Mouse (Mus musculus) intestine, embryonic 14.5 days (tissue): ENCODE measurements around the gene Setd7. TPM values are rescaled to one million over a fixed set of nuclear protein-coding genes. Genes with fewer than 3 reads are reported as not detected.
A peak's percentile ranks its signal among the peaks of the same experiment; 100 is the strongest.

Source experiments
- ATAC-seq: fragments of 200-750 bp; cut with Nextera tagmentation; replicated peaks from 2 replicates; pipeline ENCODE4 v1.8.0; 2017; ENCODE audit warnings: low read depth, moderate number of reproducible peaks, moderate TSS enrichment, moderate library complexity; ENCODE audit not compliant: low FRiP score, low TSS enrichment
- DNase-seq: peaks from one replicate; pipeline ENCODE4 v3.0.0-alpha.2; 2018; ENCODE audit warnings: low spot score
- H3K27ac ChIP-seq: fragments of 300-500 bp; sonication (generic); 2 replicates; pipeline ENCODE4 v1.5.1; 2014; ENCODE audit warnings: low read depth, mild to moderate bottlenecking, control low read depth
- H3K27me3 ChIP-seq: fragments of 300-500 bp; sonication (generic); replicated peaks from 2 replicates; pipeline ENCODE4 v1.6.1; 2014; ENCODE audit warnings: low read length, control low read depth; ENCODE audit not compliant: control insufficient read depth, insufficient read depth
- H3K36me3 ChIP-seq: fragments of 300-500 bp; sonication (generic); 2 replicates; pipeline ENCODE4 v1.6.1; 2014; ENCODE audit warnings: low read length, control low read depth; ENCODE audit not compliant: control insufficient read depth, insufficient read depth
- H3K4me1 ChIP-seq: fragments of 300-500 bp; sonication (generic); replicated peaks from 2 replicates; pipeline ENCODE4 v1.6.1; 2014; ENCODE audit warnings: low read length, control low read depth, mixed read lengths; ENCODE audit not compliant: control insufficient read depth, insufficient read depth
- H3K4me2 ChIP-seq: fragments of 300-500 bp; sonication (generic); 2 replicates; pipeline ENCODE4 v1.6.1; 2014; ENCODE audit warnings: low read length
- H3K4me3 ChIP-seq: fragments of 300-500 bp; sonication (generic); 2 replicates; pipeline ENCODE4 v1.5.1; 2014; ENCODE audit warnings: low read depth, low read length, control low read depth, mixed read lengths
- H3K9ac ChIP-seq: fragments of 300-500 bp; sonication (generic); 2 replicates; pipeline ENCODE4 v1.6.1; 2014; ENCODE audit warnings: mild to moderate bottlenecking, low read length
- H3K9me3 ChIP-seq: fragments of 300-500 bp; sonication (generic); 2 replicates; pipeline ENCODE4 v1.6.1; 2016; ENCODE audit warnings: low read length, control low read depth; ENCODE audit not compliant: control insufficient read depth
- WGBS: fragments of 180-500 bp; shearing (Covaris S2); extraction: QIAGEN DNeasy Blood & Tissue Kit; methylation state at CpG from one replicate; pipeline ENCODE4 v1.1.7; 2014; 5-methylcytosine and 5-hydroxymethylcytosine counted together
- polyA plus RNA-seq: library from polyadenylated mRNA; unstranded; fragments of >200 nt; fragmentation: Nextera tagmentation; extraction: Ambion mirVana; gene quantifications from 2 replicates; pipeline ENCODE4 v1.2.1, GENCODE M21; 2014

Setd7 gene
- polyA plus RNA-seq, 1 experiment from 2014 or later, result 4.2 TPM

DNA sequence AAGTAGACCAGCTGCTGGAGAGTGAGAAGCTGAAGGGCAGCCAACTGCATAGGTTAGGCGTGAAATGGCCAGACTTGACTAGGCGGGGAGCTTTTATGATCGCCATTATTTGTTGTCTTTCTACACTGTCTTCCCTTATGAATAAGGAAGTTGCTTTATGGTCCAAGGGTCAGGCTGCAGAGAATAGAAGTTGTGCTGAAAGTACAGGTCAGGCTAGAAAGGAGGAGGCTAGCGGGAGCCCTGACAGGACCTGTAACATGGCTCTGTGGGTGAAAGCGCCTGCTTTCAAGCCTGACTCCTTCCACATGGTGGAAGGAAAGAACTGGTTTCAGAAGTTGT lies 28.4 kb downstream of the Setd7 start:
- peak; percentile 70 for ATAC-seq

DNA sequence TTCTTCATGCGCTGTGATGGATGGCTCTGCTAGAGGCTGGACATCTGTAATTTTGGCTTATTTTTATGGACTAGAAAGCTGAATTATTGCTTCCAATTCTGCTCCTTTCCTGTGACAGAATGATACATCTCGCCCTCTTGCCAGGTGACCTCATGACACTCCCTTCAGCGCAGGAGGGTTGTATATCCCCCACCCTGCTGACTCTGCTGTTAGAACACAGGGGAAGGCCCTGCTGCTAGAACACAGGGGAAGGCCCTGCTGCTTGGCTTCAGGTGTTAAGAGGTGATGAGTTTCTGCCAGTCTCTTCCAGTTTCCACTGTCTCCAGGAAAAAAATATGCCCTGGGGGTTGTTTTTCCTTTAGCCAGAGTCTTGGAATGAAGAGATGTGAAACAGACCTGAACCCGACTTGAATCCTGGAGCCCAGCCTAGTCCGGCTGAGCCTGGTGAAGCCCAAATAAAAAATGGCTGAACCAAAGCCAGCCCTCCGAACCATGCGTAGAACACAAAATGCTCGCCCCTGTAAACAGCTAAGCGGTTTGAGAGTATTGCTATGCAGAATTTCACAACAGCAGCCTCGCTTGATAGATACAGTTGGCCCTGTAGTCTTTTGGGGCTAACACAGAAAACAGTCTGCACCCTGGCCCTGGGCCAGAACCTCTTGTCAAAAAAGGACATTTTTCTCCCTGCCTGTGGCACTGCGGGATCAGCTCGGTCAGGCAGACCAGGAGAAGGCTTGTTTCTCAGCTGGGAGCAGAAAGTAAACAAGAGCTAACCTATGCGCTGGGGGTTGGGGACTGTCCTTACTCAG lies 29.0 kb downstream of the Setd7 start:
- peaks cover 66% of the 10 kb centered on the region for H3K36me3 ChIP-seq
- H3K4me3 ChIP-seq, result no peak overlapping the region
- peak overlapping the region; percentile 47 for H3K27ac ChIP-seq
- H3K4me2 ChIP-seq, result no peak overlapping the region
- WGBS, result 35% methylated on average over 13 of the region's 13 CpGs
- peak; percentile 73 for DNase-seq
- no peaks in the 10 kb centered on the region for H3K9me3 ChIP-seq
- peak; percentile 62 for ATAC-seq
- no peak overlapping the region for H3K9ac ChIP-seq
- peaks cover 24% of the 10 kb centered on the region for H3K4me1 ChIP-seq
- no peaks in the 10 kb centered on the region for H3K27me3 ChIP-seq

More for the DNA sequence above, 28.4 kb downstream of the Setd7 start:
- peaks cover 24% of the 10 kb centered on the region for H3K4me1 ChIP-seq
- 38% methylated on average over 5 of the region's 5 CpGs for WGBS
- peaks cover 65% of the 10 kb centered on the region for H3K36me3 ChIP-seq
- no peak overlapping the region for H3K4me3 ChIP-seq
- H3K4me2 ChIP-seq, result no peak overlapping the region
- no peaks in the 10 kb centered on the region for H3K27me3 ChIP-seq
- H3K27ac ChIP-seq, result peak overlapping the region; percentile 47
- no peak overlapping the region for H3K9ac ChIP-seq
- H3K9me3 ChIP-seq, result no peaks in the 10 kb centered on the region
- peak; percentile 65 for DNase-seq

DNA sequence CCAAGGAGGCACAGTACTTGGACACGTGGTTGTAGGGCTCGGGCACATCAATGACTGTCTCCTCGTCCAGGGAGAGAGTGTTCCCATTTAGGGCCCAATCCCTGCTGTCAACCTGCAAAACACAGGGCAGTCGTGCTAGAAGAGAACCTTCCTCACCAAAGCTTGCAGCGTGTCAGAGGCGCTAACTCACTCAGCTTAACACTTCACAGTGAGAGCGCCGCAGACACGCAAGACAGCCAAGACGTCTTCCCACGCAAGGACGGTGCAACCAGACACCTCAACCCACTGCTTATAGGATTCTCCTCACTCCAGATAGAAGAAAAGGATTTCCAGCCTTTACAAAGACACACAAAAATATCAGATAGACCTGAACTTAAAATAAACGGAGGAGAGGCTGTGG lies 33.8 kb downstream of the Setd7 start:
- no peak for ATAC-seq
- Histone ChIP-seq H3K36me3 (peaks cover 73% of the 10 kb centered on the region), H3K27ac (no peak overlapping the region), H3K4me1 (peaks cover 11% of the 10 kb centered on the region), H3K4me3 (no peak overlapping the region), H3K4me2 (no peak overlapping the region), H3K9ac (no peak overlapping the region), H3K27me3 (no peaks in the 10 kb centered on the region), H3K9me3 (no peaks in the 10 kb centered on the region)
- 90% methylated on average over 13 of the region's 13 CpGs for WGBS
- DNase-seq, result no peak

DNA sequence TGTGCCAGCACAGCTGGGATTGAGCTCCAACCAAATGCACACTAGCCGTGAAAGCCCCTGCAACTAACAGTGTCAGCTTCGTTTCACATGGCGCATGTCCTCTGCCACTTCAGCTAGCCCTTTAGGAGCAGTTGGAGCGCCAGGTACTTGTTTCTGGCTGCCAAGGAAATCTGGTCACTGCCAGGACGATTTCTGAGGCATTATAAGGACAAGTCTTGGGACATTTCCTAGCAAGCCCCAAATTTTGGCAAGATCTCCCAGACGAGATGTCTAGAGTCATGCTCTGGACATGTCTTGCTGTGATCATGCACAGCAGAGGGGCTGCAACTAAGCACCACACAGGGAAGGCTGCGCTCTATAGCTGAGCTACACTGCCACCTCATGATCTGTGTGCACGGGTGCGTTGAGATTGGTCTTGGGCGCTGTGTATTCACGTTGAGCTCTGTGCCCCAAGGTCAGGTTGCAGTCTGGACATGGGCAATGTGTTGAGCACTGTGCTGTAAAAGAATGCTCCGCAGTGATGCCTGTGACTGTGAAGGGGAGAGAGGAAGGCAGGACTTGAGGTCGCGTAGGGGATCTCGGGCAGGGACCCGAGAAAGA lies 35.4 kb downstream of the Setd7 start:
- ATAC-seq (no peak), DNase-seq (no peak)
- Histone ChIP-seq H3K4me3 (no peak overlapping the region), H3K4me1 (no peaks in the 10 kb centered on the region), H3K9ac (no peak overlapping the region), H3K9me3 (no peaks in the 10 kb centered on the region), H3K27ac (no peak overlapping the region), H3K27me3 (no peaks in the 10 kb centered on the region), H3K4me2 (no peak overlapping the region), H3K36me3 (peaks cover 85% of the 10 kb centered on the region)
- WGBS, result 87% methylated on average over 16 of the region's 16 CpGs

GRCm38 (mm10) chr3:51521262-51521661 lies 39.4 kb downstream of the Setd7 start:
- Histone ChIP-seq H3K27ac (no peak overlapping the region), H3K4me3 (no peak overlapping the region), H3K4me1 (peaks cover 4% of the 10 kb centered on the region; the same call in 1 of the 2 replicates), H3K4me2 (no peak overlapping the region), H3K27me3 (no peaks in the 10 kb centered on the region), H3K9ac (no peak overlapping the region), H3K9me3 (no peaks in the 10 kb centered on the region), H3K36me3 (peaks cover 67% of the 10 kb centered on the region)
- ATAC-seq (no peak), DNase-seq (no peak)
- 90% methylated on average over 14 of the region's 14 CpGs for WGBS

GRCm38 (mm10) chr3:51518763-51519121 lies 41.9 kb downstream of the Setd7 start:
- H3K4me1 ChIP-seq, result peaks cover 4% of the 10 kb centered on the region; the same call in 1 of the 2 replicates
- no peak overlapping the region for H3K9ac ChIP-seq
- H3K9me3 ChIP-seq, result no peaks in the 10 kb centered on the region
- no peaks in the 10 kb centered on the region for H3K27me3 ChIP-seq
- ATAC-seq (peak; percentile 37; the same call in 1 of the 2 replicates), DNase-seq (no peak)
- no peak overlapping the region for H3K4me3 ChIP-seq
- no peak overlapping the region for H3K4me2 ChIP-seq
- H3K27ac ChIP-seq, result peak overlapping the region; percentile 5; the same call in 1 of the 2 replicates
- H3K36me3 ChIP-seq, result peaks cover 44% of the 10 kb centered on the region
- 64% methylated on average over 8 of the region's 8 CpGs for WGBS

- no peak overlapping the region for H3K4me3 ChIP-seq
- no peak overlapping the region for H3K9ac ChIP-seq
- H3K4me1 ChIP-seq, result peaks cover 4% of the 10 kb centered on the region; the same call in 1 of the 2 replicates
- WGBS, result 71% methylated on average over 12 of the region's 12 CpGs
- H3K9me3 ChIP-seq, result no peaks in the 10 kb centered on the region
- no peaks in the 10 kb centered on the region for H3K27me3 ChIP-seq
- H3K27ac ChIP-seq, result peak overlapping the region; percentile 14; the same call in 1 of the 2 replicates
- ATAC-seq (peak; percentile 57; the same call in 1 of the 2 replicates), DNase-seq (no peak)
- no peak overlapping the region for H3K4me2 ChIP-seq
- peaks cover 39% of the 10 kb centered on the region for H3K36me3 ChIP-seq
Observed at GRCm38 (mm10) chr3:51517878-51518762, 42.6 kb downstream of the Setd7 start.

DNA sequence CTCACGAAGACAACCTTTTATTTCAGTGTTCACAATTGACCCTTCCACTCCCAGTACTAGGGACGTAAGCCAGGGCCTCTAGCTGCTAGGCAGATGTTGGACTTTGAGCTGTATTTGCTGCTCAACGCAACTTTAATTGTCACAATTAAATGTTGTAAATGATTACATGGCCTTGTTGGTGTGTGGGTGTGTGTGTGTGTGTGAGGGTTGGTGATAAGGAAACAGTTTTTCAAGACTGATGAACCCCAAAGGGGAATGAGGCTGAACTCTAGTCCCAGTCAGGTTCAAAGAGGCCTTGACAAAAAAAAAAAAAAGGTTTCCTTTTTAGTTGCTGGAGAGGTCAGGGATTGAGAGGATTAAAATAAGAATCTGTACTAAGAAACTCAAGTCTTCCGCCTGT lies 43.2 kb downstream of the Setd7 start:
- H3K9ac ChIP-seq, result no peak overlapping the region

More for the DNA sequence above, 43.2 kb downstream of the Setd7 start:
- H3K36me3 ChIP-seq, result peaks cover 33% of the 10 kb centered on the region
- no peaks in the 10 kb centered on the region for H3K27me3 ChIP-seq
- no peak overlapping the region for H3K4me3 ChIP-seq
- H3K27ac ChIP-seq, result no peak overlapping the region
- no peaks in the 10 kb centered on the region for H3K9me3 ChIP-seq
- WGBS, result 58% methylated on average over 4 of the region's 4 CpGs
- H3K4me2 ChIP-seq, result no peak overlapping the region
- peak; percentile 75; the same call in 1 of the 2 replicates for ATAC-seq
- no peak for DNase-seq
- peaks cover 4% of the 10 kb centered on the region; the same call in 1 of the 2 replicates for H3K4me1 ChIP-seq
